Mouse (Mus musculus) megakaryocyte-erythroid progenitor cell, adult 5-6 weeks (primary cell): Measurements from ENCODE around the gene Eif3c. TPM values are rescaled to one million over a fixed set of nuclear protein-coding genes. Genes with fewer than 3 reads are reported as not detected.

ENCODE experiments used
- ATAC-seq: replicated peaks from 2 replicates; pipeline ENCODE4 v1.8.0; 2016; ENCODE audit warnings: mild to moderate bottlenecking, inconsistent platforms; ENCODE audit not compliant: severe bottlenecking, poor library complexity, low FRiP score, low TSS enrichment
- total RNA-seq, 2 experiments: library from RNA; stranded (forward) in 1 of 2; stranded (reverse) in 1 of 2; fragments of 200-1000, 215-1000 nt in 1 of 2; fragments of >200 nt in 1 of 2; fragmentation: Nextera tagmentation in 1 of 2; gene quantifications; 2 replicates each; pipeline ENCODE4 v1.2.3; 2014 to 2017

The Eif3c gene
- total RNA-seq, 2 experiments from 2014 or later = 193 to 286 TPM

DNA sequence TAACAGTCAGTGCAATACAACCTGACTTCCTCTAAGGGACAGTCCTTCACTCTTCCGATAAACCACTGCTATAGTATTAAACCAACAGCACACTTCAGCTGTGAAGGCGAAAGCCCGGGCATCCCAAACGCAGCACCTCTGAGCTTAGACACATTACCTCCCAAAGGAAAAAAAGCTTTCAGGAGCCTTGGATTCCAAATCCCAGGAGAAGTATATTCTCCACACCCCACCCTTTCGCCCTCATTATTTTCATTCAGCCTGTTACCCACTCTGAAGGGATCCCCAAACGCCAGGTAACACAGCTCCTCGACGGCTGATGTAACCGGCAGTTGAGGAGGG, 64.6 kb downstream of the Eif3c start:
- ATAC-seq = no peak

DNA sequence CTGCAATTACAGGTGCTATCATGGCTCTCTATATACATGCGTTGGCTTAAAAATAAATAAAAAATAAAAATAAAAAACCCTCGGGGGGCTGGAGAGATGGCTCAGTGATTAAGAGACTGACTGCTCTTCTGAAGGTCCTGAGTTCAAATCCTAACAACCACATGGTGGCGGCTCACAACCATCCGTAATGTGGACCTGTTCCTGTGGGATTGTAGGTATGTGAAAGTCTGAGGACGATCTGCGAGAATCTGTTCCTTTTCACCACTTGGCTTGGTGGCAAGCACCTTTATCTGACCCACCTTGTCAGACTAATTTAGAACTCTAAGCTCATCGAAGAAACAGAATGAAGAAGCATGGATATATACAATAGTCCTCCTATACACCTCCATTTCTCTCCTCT, 66.8 kb downstream of the Eif3c start:
- no peak for ATAC-seq

DNA sequence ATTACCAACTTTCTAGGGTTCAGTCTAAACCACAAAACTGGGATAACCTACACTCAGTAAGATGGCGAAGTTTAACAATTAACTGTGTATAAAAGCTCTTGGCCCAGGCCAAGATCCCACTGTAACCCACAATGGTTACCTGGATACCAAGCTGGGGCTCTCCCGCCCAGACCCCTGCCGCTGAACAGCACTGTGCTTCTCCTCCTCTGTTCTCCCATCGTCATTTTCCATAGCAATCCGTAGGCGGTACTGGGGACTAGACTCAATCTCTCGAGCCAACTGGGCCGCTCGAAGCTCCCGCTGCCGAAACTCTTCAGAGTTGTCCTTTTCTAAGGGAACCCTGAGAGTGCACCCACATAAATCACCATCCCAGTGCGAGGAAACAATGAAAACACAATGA, 68.2 kb downstream of the Eif3c start:
- no peak for ATAC-seq

DNA sequence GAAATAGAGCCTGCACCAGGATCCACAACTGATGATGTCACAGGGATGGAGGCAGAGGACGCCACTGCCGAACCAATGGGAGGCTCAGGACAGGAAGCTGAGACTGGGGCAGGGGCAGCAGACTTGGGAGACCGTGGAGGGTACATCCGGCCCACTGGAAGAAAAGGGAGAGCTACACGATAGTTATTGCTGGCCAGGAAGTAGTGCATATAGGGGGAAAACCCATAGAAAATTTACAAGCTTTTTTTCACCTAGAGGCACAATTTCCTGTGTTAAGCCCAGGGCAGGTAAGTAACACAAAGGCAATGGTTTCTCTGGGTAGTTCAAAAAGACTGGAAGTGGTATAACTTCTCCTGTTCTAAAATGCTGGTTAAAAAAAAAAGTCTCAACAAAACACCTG, 69.7 kb downstream of the Eif3c start:
- no peak for ATAC-seq

Other genes with a start within 250 kb of the Eif3c start
- 17.3 and 28.3 TPM in 2 replicates for gene Lat, start 196.8 kb downstream of the Eif3c start, total RNA-seq (2014; fragmentation: Nextera tagmentation)
- gene Lat, start 196.8 kb downstream of the Eif3c start, total RNA-seq (2017) = 9.3 and 11.0 TPM in 2 replicates
- 24.7 and 30.7 TPM in 2 replicates for gene Spns1, start 189.0 kb downstream of the Eif3c start, total RNA-seq (2014; fragmentation: Nextera tagmentation)
- gene Spns1, start 189.0 kb downstream of the Eif3c start, total RNA-seq (2017) = 5.2 and 8.3 TPM in 2 replicates
- 14.9 and 32.5 TPM in 2 replicates for gene Nfatc2ip, start 169.7 kb downstream of the Eif3c start, total RNA-seq (2014; fragmentation: Nextera tagmentation)
- gene Nfatc2ip, start 169.7 kb downstream of the Eif3c start, total RNA-seq (2017) = 17.8 and 18.9 TPM in 2 replicates
- 1.7 and 16.4 TPM in 2 replicates for gene Cd19, start 151.5 kb downstream of the Eif3c start, total RNA-seq (2014; fragmentation: Nextera tagmentation)
- 0.28 TPM in 1 of 2 replicates, not detected in the other for gene Cd19, start 151.5 kb downstream of the Eif3c start, total RNA-seq (2017)
- 10.2 and 13.9 TPM in 2 replicates for gene Rabep2, start 137.7 kb downstream of the Eif3c start, total RNA-seq (2014; fragmentation: Nextera tagmentation)
- gene Rabep2, start 137.7 kb downstream of the Eif3c start, total RNA-seq (2017) = 11.5 and 14.0 TPM in 2 replicates
- 2.3 TPM in 1 of 2 replicates, not detected in the other for gene Atp2a1, start 103.3 kb downstream of the Eif3c start, total RNA-seq (2014; fragmentation: Nextera tagmentation)
- gene Atp2a1, start 103.3 kb downstream of the Eif3c start, total RNA-seq (2017) = 0.15 and 0.61 TPM in 2 replicates
- 24.8 and 49.2 TPM in 2 replicates for gene Sh2b1, start 91.0 kb downstream of the Eif3c start, total RNA-seq (2014; fragmentation: Nextera tagmentation)
- gene Sh2b1, start 91.0 kb downstream of the Eif3c start, total RNA-seq (2017) = 11.7 and 11.9 TPM in 2 replicates
- gene Tufm, start 79.0 kb downstream of the Eif3c start, total RNA-seq (2014; fragmentation: Nextera tagmentation) = 128 and 168 TPM in 2 replicates
- 92.9 and 141 TPM in 2 replicates for gene Tufm, start 79.0 kb downstream of the Eif3c start, total RNA-seq (2017)
- gene Atxn2l, start 63.0 kb downstream of the Eif3c start, total RNA-seq (2014; fragmentation: Nextera tagmentation) = 162 and 199 TPM in 2 replicates
- gene Atxn2l, start 63.0 kb downstream of the Eif3c start, total RNA-seq (2017) = 28.4 and 42.7 TPM in 2 replicates
- gene Apobr, start 18.5 kb upstream of the Eif3c start, total RNA-seq (2014; fragmentation: Nextera tagmentation) = 0.79 and 2.4 TPM in 2 replicates
- gene Apobr, start 18.5 kb upstream of the Eif3c start, total RNA-seq (2017) = 0.89 and 2.4 TPM in 2 replicates
- 24.5 and 43.7 TPM in 2 replicates for gene Cln3, start 19.4 kb upstream of the Eif3c start, total RNA-seq (2014; fragmentation: Nextera tagmentation)
- 3.8 and 9.8 TPM in 2 replicates for gene Cln3, start 19.4 kb upstream of the Eif3c start, total RNA-seq (2017)
- gene Il27, start 28.5 kb upstream of the Eif3c start, total RNA-seq (2014; fragmentation: Nextera tagmentation) = not detected in 2 replicates
- gene Il27, start 28.5 kb upstream of the Eif3c start, total RNA-seq (2017) = not detected in 2 replicates
- 6.3 TPM in 1 of 2 replicates, not detected in the other for gene Nupr1, start 64.5 kb upstream of the Eif3c start, total RNA-seq (2014; fragmentation: Nextera tagmentation)
- 2.7 and 9.9 TPM in 2 replicates for gene Nupr1, start 64.5 kb upstream of the Eif3c start, total RNA-seq (2017)
- 100 and 125 TPM in 2 replicates for gene Sgf29, start 82.9 kb upstream of the Eif3c start, total RNA-seq (2014; fragmentation: Nextera tagmentation)
- 37.4 and 51.0 TPM in 2 replicates for gene Sgf29, start 82.9 kb upstream of the Eif3c start, total RNA-seq (2017)
- not detected in 2 replicates for gene Sult1a1, start 110.0 kb upstream of the Eif3c start, total RNA-seq (2014; fragmentation: Nextera tagmentation)
- gene Sult1a1, start 110.0 kb upstream of the Eif3c start, total RNA-seq (2017) = not detected in 2 replicates
- gene Bola2, start 129.0 kb upstream of the Eif3c start, total RNA-seq (2014; fragmentation: Nextera tagmentation) = 212 and 218 TPM in 2 replicates
- gene Bola2, start 129.0 kb upstream of the Eif3c start, total RNA-seq (2017) = 107 and 179 TPM in 2 replicates
- gene Slx1b, start 129.4 kb upstream of the Eif3c start, total RNA-seq (2014; fragmentation: Nextera tagmentation) = 3.7 and 9.3 TPM in 2 replicates
- 2.9 and 3.0 TPM in 2 replicates for gene Slx1b, start 129.4 kb upstream of the Eif3c start, total RNA-seq (2017)
- gene Coro1a, start 141.4 kb upstream of the Eif3c start, total RNA-seq (2014; fragmentation: Nextera tagmentation) = 31.8 and 35.5 TPM in 2 replicates
- gene Coro1a, start 141.4 kb upstream of the Eif3c start, total RNA-seq (2017) = 40.7 and 41.2 TPM in 2 replicates
- gene Mapk3, start 193.2 kb upstream of the Eif3c start, total RNA-seq (2014; fragmentation: Nextera tagmentation) = 41.0 and 45.1 TPM in 2 replicates
- 17.5 and 20.1 TPM in 2 replicates for gene Mapk3, start 193.2 kb upstream of the Eif3c start, total RNA-seq (2017)
- gene Gdpd3, start 199.9 kb upstream of the Eif3c start, total RNA-seq (2014; fragmentation: Nextera tagmentation) = 0.26 and 2.5 TPM in 2 replicates
- gene Gdpd3, start 199.9 kb upstream of the Eif3c start, total RNA-seq (2017) = 0.09 TPM in 1 of 2 replicates, not detected in the other
- 26.6 and 40.6 TPM in 2 replicates for gene Ypel3, start 210.5 kb upstream of the Eif3c start, total RNA-seq (2014; fragmentation: Nextera tagmentation)
- gene Ypel3, start 210.5 kb upstream of the Eif3c start, total RNA-seq (2017) = 20.2 and 22.6 TPM in 2 replicates
- 0.69 and 3.1 TPM in 2 replicates for gene Tbx6, start 215.1 kb upstream of the Eif3c start, total RNA-seq (2014; fragmentation: Nextera tagmentation)
- gene Tbx6, start 215.1 kb upstream of the Eif3c start, total RNA-seq (2017) = not detected in 2 replicates
- 176 and 189 TPM in 2 replicates for gene Ppp4c, start 226.1 kb upstream of the Eif3c start, total RNA-seq (2014; fragmentation: Nextera tagmentation)
- 104 and 127 TPM in 2 replicates for gene Ppp4c, start 226.1 kb upstream of the Eif3c start, total RNA-seq (2017)
- 0.61 TPM in 1 of 2 replicates, not detected in the other for gene Fam57b, start 231.3 kb upstream of the Eif3c start, total RNA-seq (2014; fragmentation: Nextera tagmentation)
- 0.42 TPM in 1 of 2 replicates, not detected in the other for gene Fam57b, start 231.3 kb upstream of the Eif3c start, total RNA-seq (2017)